Mouse (Mus musculus) midbrain, embryonic 14.5 days (tissue): Measurements from ENCODE around the gene Pnma1. TPM values are rescaled to one million over a fixed set of nuclear protein-coding genes. Genes with fewer than 3 reads are reported as not detected.
A peak's percentile ranks its signal among the peaks of the same experiment; 100 is the strongest.
"Not testable (repeated sequence)": the region's sequence is repeated elsewhere in the genome, so short reads cannot be mapped to it uniquely, and the experiment has no call there.

Experiments used
- ATAC-seq: fragments of 200-750 bp; cut with Nextera tagmentation; 2 replicates; pipeline ENCODE4 v1.8.0; 2017; ENCODE audit warnings: moderate number of reproducible peaks, moderate library complexity; ENCODE audit not compliant: low FRiP score, low TSS enrichment
- DNase-seq: peaks from one replicate; pipeline ENCODE4 v3.0.0-alpha.2; 2015
- H3K27ac ChIP-seq: fragments of 300-500 bp; sonication (generic); replicated peaks from 2 replicates; pipeline ENCODE4 v1.5.1; 2014; ENCODE audit warnings: mild to moderate bottlenecking, low read depth, low read length, moderate library complexity
- H3K27me3 ChIP-seq: fragments of 300-500 bp; sonication (generic); 2 replicates; pipeline ENCODE4 v1.6.1; 2014; ENCODE audit warnings: low read length, control low read depth, mixed read lengths; ENCODE audit not compliant: control insufficient read depth, insufficient read depth
- H3K36me3 ChIP-seq: fragments of 300-500 bp; sonication (generic); 2 replicates; pipeline ENCODE4 v1.6.1; 2014; ENCODE audit warnings: low read length, control low read depth; ENCODE audit not compliant: control insufficient read depth, insufficient read depth
- H3K4me1 ChIP-seq: fragments of 300-500 bp; sonication (generic); 2 replicates; pipeline ENCODE4 v1.6.1; 2014; ENCODE audit warnings: mild to moderate bottlenecking, antibody characterized with exemption, low read length, control low read depth; ENCODE audit not compliant: control insufficient read depth, insufficient read depth
- H3K4me2 ChIP-seq: fragments of 300-500 bp; sonication (generic); 2 replicates; pipeline ENCODE4 v1.6.1; 2014; ENCODE audit warnings: mild to moderate bottlenecking, low read length, moderate library complexity
- H3K4me3 ChIP-seq: fragments of 300-500 bp; sonication (generic); replicated peaks from 2 replicates; pipeline ENCODE4 v1.5.1; 2014; ENCODE audit warnings: low read depth, low read length
- H3K9ac ChIP-seq: fragments of 300-500 bp; sonication (generic); replicated peaks from 2 replicates; pipeline ENCODE4 v1.6.1; 2014; ENCODE audit warnings: mild to moderate bottlenecking, low read length, moderate library complexity
- H3K9me3 ChIP-seq: fragments of 300-500 bp; sonication (generic); 2 replicates; pipeline ENCODE4 v1.6.1; 2016; ENCODE audit warnings: low read length, control low read depth, mixed read lengths; ENCODE audit not compliant: control insufficient read depth
- WGBS: fragments of 180-500 bp; shearing (Covaris S2); extraction: QIAGEN DNeasy Blood & Tissue Kit; methylation state at CpG from one replicate; pipeline ENCODE4 v1.1.7; 2014; 5-methylcytosine and 5-hydroxymethylcytosine counted together
- polyA plus RNA-seq: library from polyadenylated mRNA; unstranded; fragments of >200 nt; fragmentation: Nextera tagmentation; extraction: Ambion mirVana; gene quantifications from 2 replicates; pipeline ENCODE4 v1.2.1, GENCODE M21; 2014

The Pnma1 gene
- polyA plus RNA-seq, 1 experiment from 2014 or later: 5.4 TPM

DNA sequence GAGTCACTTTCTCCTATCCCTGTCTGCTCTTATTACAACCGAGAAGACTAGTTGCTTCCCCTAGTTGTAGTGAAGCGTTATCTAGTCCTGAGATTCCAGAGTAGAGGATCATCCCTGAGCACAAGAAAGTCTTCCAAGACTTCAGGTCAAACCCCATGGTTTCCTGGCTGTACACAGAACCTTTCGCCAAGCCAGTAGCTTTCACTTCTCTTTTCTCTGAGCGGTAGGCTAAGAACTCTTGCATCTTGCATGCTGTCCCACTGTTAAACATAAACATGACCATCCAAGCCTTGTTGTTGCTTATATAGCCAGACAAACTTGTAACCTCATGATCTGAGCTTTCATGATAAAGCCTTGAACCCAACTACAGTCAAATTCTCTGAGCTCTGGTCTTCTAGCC lies 37.5 kb downstream of the Pnma1 start:
- Histone ChIP-seq H3K4me1 (peaks cover 9% of the 10 kb centered on the region; the same call in 1 of the 2 replicates), H3K36me3 (no peaks in the 10 kb centered on the region), H3K27ac (no peak overlapping the region), H3K27me3 (no peaks in the 10 kb centered on the region), H3K4me2 (no peak overlapping the region), H3K4me3 (no peak overlapping the region), H3K9ac (no peak overlapping the region), H3K9me3 (no peaks in the 10 kb centered on the region)
- ATAC-seq (no peak), DNase-seq (no peak)
- WGBS: 96% methylated on average over 4 of the region's 4 CpGs

DNA sequence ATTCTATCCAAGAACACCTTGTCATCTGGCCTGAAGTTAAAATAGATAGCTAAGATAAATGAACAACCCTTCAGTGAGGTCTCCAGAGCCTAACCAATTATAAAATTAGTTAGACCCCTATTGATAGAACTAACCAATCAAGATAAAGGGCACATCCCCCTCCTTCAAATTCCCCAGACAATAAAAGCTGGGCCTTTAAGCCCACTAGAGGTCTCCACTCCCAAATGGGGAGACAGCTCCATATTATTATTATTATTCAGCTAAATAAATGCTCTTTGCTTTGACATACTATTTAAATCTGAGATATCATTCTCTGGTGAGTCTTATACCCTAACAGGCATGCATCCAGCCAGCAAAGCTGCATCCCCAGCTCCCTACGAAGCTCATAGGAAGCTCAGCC lies 38.4 kb downstream of the Pnma1 start:
- no peaks in the 10 kb centered on the region for H3K9me3 ChIP-seq
- no peak overlapping the region for H3K4me2 ChIP-seq
- H3K36me3 ChIP-seq: no peaks in the 10 kb centered on the region
- no peak overlapping the region for H3K9ac ChIP-seq
- no peak overlapping the region for H3K4me3 ChIP-seq
- no peaks in the 10 kb centered on the region for H3K27me3 ChIP-seq
- no peak overlapping the region for H3K27ac ChIP-seq
- no peak for ATAC-seq
- no peak for DNase-seq
- 73% methylated on average over 1 of the region's 1 CpGs for WGBS
- peaks cover 3% of the 10 kb centered on the region; the same call in 1 of the 2 replicates for H3K4me1 ChIP-seq

DNA sequence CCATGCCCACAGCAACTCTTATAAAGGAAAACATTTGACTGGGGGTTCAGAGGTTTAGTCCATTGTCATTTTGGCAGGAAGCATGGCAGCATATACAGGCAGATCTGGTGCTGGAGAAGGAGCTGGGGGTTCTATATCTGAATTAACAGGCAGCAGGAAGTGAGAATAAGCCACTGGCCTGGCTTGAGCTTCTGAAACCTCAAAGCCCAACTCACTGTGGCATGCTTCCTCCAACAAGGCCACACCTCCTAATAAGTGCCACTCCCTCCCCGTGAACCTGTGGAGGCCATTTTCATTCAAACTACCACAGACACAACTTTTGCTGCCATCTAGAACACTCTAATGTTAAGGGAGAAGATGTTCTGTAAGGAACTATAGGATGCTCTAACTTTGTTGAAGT lies 40.6 kb downstream of the Pnma1 start:
- Histone ChIP-seq H3K4me1 (no peaks in the 10 kb centered on the region), H3K9me3 (no peaks in the 10 kb centered on the region), H3K27me3 (no peaks in the 10 kb centered on the region), H3K4me2 (no peak overlapping the region), H3K27ac (no peak overlapping the region), H3K4me3 (no peak overlapping the region), H3K36me3 (no peaks in the 10 kb centered on the region), H3K9ac (no peak overlapping the region)
- ATAC-seq (no peak), DNase-seq (no peak)
- WGBS: 80% methylated on average over 1 of the region's 1 CpGs

DNA sequence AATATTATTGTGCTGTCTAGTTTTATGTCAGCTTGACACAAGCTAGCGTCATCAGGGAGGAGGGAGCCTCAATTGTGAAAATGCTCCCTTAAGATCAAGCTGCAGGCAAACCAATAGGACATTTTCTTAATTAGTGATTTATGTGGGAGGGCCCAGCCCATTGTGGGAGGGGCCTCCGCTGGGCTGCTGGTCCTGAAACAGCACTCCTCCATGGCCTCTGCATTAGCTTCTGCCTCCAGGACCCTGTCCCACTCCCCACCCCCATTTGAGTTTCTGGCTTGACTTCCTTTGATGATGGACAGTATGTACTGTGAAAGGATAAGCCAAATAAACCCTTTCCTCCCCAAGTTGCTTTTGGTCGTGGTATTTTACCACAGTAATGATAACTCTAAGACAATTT lies 41.3 kb downstream of the Pnma1 start:
- H3K9me3 ChIP-seq: no peaks in the 10 kb centered on the region
- H3K4me3 ChIP-seq: no peak overlapping the region
- H3K4me2 ChIP-seq: no peak overlapping the region
- DNase-seq (no peak), ATAC-seq (no peak)
- H3K9ac ChIP-seq: no peak overlapping the region
- no peaks in the 10 kb centered on the region for H3K4me1 ChIP-seq
- H3K36me3 ChIP-seq: no peaks in the 10 kb centered on the region
- H3K27me3 ChIP-seq: no peaks in the 10 kb centered on the region
- H3K27ac ChIP-seq: no peak overlapping the region
- 83% methylated on average over 3 of the region's 3 CpGs for WGBS

DNA sequence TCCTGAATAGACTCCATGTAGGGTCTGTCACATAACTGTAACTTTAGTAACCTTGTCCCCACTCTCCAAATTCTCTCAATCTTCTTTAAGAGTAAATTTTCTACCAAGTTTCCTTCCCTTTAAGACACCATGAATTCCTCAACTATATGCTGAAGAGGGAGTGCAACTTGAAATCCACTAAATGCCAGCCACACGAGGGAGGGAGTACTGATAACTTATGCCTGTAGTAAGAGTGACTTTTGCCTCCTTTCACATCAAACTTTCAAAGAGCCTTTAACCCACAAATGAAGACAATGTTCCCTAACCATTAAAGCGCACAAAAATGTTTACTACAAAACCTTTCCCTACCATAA lies 46.8 kb downstream of the Pnma1 start:
- 0 out of 2 replicates have a peak, but pooled peaks cover 3% of the 10 kb centered on the region for H3K4me1 ChIP-seq
- H3K9ac ChIP-seq: no peak overlapping the region
- H3K27me3 ChIP-seq: no peaks in the 10 kb centered on the region
- DNase-seq (no peak), ATAC-seq (no peak)
- peak overlapping the region; percentile 76 for H3K4me2 ChIP-seq
- no peaks in the 10 kb centered on the region for H3K36me3 ChIP-seq
- WGBS: 68% methylated on average over 2 of the region's 2 CpGs
- H3K9me3 ChIP-seq: no peaks in the 10 kb centered on the region
- no peak overlapping the region for H3K27ac ChIP-seq
- peak overlapping the region; percentile 46 for H3K4me3 ChIP-seq

DNA sequence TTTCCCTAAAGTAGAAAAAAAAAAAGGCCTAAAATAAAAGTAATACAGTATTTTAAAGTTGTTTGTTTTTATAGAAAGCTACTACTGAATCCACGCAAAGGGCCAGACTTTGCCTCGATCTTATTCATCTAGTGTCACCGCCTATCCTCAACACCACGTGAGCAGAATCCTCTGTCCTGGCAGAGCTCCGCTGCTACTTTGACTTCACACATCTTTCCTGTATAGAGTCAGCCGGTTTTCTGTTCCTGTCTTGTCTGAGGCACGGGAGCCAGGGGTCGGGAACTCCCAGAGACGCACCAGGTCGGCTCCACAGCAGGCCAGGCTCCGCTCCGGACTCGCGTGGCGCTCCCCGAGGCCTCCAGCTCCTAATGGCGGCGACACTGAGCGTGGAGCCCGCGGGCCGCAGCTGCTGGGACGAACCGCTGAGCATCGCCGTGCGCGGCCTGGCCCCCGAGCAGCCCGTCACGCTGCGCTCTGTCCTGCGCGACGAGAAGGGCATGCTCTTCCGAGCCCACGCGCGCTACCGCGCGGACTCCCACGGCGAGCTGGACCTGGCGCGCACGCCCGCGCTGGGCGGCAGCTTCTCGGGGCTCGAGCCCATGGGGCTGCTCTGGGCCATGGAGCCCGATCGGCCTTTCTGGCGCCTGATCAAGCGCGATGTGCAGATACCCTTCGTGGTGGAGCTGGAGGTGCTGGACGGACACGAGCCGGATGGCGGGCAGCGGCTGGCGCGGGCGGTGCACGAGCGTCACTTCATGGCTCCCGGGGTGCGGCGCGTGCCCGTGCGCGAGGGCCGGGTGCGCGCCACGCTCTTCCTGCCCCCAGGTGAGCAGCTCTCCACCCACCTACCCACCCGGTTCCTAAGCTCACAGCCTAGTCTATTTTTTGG lies 47.4 kb downstream of the Pnma1 start, which contains the start of gene Acot6:
Gene Acot6, plus strand, starts transcription at position 51 of the 889 bp plus-strand sequence.
- ATAC-seq: peak; percentile 62; the same call in 1 of the 2 replicates

DNA sequence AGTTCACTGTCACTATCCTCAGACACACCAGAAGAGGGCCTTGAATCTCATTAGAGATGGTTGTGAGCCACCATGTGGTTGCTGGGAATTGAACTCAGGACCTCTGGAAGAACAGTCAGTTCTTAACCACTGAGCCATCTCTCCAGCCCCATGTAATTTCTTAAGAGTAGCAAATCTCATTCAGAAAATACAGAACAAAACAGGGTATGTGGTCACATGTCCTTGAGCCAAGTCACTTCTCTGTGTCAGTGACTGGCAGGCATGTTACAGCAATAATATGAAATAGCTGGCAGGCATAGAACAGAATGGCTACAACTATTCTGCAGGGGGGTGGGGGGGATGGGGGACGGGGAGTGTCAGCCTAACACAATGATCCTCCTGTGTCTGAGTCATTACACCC lies 48.2 kb downstream of the Pnma1 start:
- no peak for ATAC-seq
- Histone ChIP-seq H3K9me3 (no peaks in the 10 kb centered on the region), H3K27ac (no peak overlapping the region), H3K36me3 (no peaks in the 10 kb centered on the region), H3K4me2 (peak overlapping the region; percentile 76), H3K27me3 (no peaks in the 10 kb centered on the region), H3K4me3 (no peak overlapping the region; the same call in 1 of the 2 replicates), H3K9ac (no peak overlapping the region), H3K4me1 (0 out of 2 replicates have a peak, but pooled peaks cover 3% of the 10 kb centered on the region)
- WGBS: 50% methylated on average over 1 of the region's 1 CpGs
- DNase-seq: no peak

More for the DNA sequence above, 47.4 kb downstream of the Pnma1 start, which contains the start of gene Acot6:
- peak within 1 kb of the TSS; percentile 46 for H3K4me3 ChIP-seq
- not testable (repeated sequence) for H3K36me3 ChIP-seq, H3K27me3 ChIP-seq, H3K4me1 ChIP-seq, H3K9me3 ChIP-seq
- 2% methylated on average over 73 of the region's 80 CpGs for WGBS
- 0 out of 2 replicates have a peak within 1 kb of the TSS, but pooled peaks have one; percentile 20 for H3K27ac ChIP-seq
- peak; percentile 74 for DNase-seq
- H3K9ac ChIP-seq: peak within 1 kb of the TSS; percentile 58
- H3K4me2 ChIP-seq: peak within 1 kb of the TSS; percentile 76

DNA sequence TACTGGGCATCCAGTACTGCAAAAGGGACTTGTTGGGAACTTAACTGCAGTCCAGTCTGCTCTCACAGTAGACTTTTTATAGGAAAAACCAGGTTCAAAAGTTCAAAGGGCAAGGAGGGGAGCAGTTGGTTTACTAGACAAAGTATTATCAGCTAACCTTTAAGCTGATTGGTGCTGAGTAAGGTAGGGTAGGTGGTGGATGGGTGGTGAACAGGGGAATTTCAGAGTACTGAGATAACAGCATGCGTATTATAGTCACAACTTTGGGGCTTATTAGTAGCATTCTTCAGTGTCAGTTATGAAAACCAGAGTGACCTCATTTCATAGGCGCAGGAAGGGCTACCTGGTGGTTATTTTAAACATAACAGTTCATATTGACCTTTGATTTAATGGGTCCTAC lies 48.7 kb downstream of the Pnma1 start:
- WGBS: 97% methylated on average over 2 of the region's 2 CpGs
- H3K4me3 ChIP-seq: no peak overlapping the region
- H3K27ac ChIP-seq: no peak overlapping the region
- H3K27me3 ChIP-seq: no peaks in the 10 kb centered on the region
- H3K4me2 ChIP-seq: no peak overlapping the region
- H3K9me3 ChIP-seq: no peaks in the 10 kb centered on the region
- H3K36me3 ChIP-seq: no peaks in the 10 kb centered on the region
- H3K4me1 ChIP-seq: 0 out of 2 replicates have a peak, but pooled peaks cover 3% of the 10 kb centered on the region
- ATAC-seq (no peak), DNase-seq (no peak)
- no peak overlapping the region for H3K9ac ChIP-seq
